Mouse (Mus musculus) liver, adult 2 months (tissue): Measurements from ENCODE around the gene Lrig1. TPM values are rescaled to one million over a fixed set of nuclear protein-coding genes. Genes with fewer than 3 reads are reported as not detected.
A peak's percentile ranks its signal among the peaks of the same experiment; 100 is the strongest.
"Not testable (repeated sequence)": the region's sequence is repeated elsewhere in the genome, so short reads cannot be mapped to it uniquely, and the experiment has no call there.

Experiments
- DNase-seq: peaks from one replicate; pipeline ENCODE4 v3.0.0-alpha.2; 2011; ENCODE audit warnings: low read depth, low spot score; ENCODE audit errors: extremely low read depth
- H3K27ac ChIP-seq: fragments of 200-500 bp; replicated peaks from 2 replicates; pipeline ENCODE4 v1.5.1; 2012; ENCODE audit warnings: low read depth, mild to moderate bottlenecking, control low read depth, inconsistent platforms, low read length; ENCODE audit not compliant: insufficient read depth
- H3K27me3 ChIP-seq: fragments of 200-500 bp; 2 replicates; pipeline ENCODE4 v1.6.1; 2012; ENCODE audit warnings: mild to moderate bottlenecking, moderate library complexity, low read length, inconsistent platforms; ENCODE audit not compliant: control insufficient read depth, insufficient read depth
- H3K36me3 ChIP-seq: fragments of 200-500 bp; 2 replicates; pipeline ENCODE4 v1.6.1; 2012; ENCODE audit warnings: low read length, inconsistent platforms; ENCODE audit not compliant: control insufficient read depth, insufficient read depth
- H3K4me1 ChIP-seq: fragments of 200-500 bp; 2 replicates; pipeline ENCODE4 v1.6.1; 2011; ENCODE audit warnings: low read length; ENCODE audit not compliant: control insufficient read depth, insufficient read depth
- H3K4me3 ChIP-seq: fragments of 200-500 bp; 2 replicates; pipeline ENCODE4 v1.5.1; 2011; ENCODE audit warnings: low read depth, mild to moderate bottlenecking, control low read depth, low read length, moderate library complexity; ENCODE audit not compliant: insufficient read depth
- H3K79me2 ChIP-seq: fragments of 200-500 bp; 2 replicates; pipeline ENCODE4 v1.6.1; 2012; ENCODE audit warnings: inconsistent platforms, mild to moderate bottlenecking, low read length, moderate library complexity; ENCODE audit not compliant: control insufficient read depth, insufficient read depth
- H3K9ac ChIP-seq: fragments of 200-500 bp; 2 replicates; pipeline ENCODE4 v1.6.1; 2012; ENCODE audit warnings: low read depth, mild to moderate bottlenecking, control low read depth, inconsistent platforms, low read length
- CTCF ChIP-seq: fragments of 200-500 bp; IDR thresholded peaks from 2 replicates; pipeline ENCODE4 v1.5.1; 2011; ENCODE audit warnings: low read depth, low read length, control low read depth
- POLR2A ChIP-seq: fragments of 200-500 bp; IDR thresholded peaks from 2 replicates; pipeline ENCODE4 v1.6.1; 2011; ENCODE audit warnings: low read length, control low read depth; ENCODE audit not compliant: insufficient read depth; ENCODE audit errors: extremely low read depth
- WGBS: fragments of 180-500 bp; shearing (Covaris S2); methylation state at CpG from one replicate; pipeline ENCODE4 v1.1.7; 2018; 5-methylcytosine and 5-hydroxymethylcytosine counted together
- polyA plus RNA-seq: library from polyadenylated mRNA; depleted of rRNA; stranded (reverse); fragments of >200 nt; gene quantifications from 2 replicates; pipeline ENCODE4 v1.2.3, GENCODE M21; 2012; rRNA removed
- total RNA-seq: library from RNA; depleted of rRNA; stranded (reverse); fragments of >200 nt; gene quantifications from 2 replicates; pipeline ENCODE4 v1.2.3, GENCODE M21; 2014; rRNA removed

Gene Lrig1
- total and polyA plus RNA-seq, 2 experiments: 12.4 to 14.8 TPM

DNA sequence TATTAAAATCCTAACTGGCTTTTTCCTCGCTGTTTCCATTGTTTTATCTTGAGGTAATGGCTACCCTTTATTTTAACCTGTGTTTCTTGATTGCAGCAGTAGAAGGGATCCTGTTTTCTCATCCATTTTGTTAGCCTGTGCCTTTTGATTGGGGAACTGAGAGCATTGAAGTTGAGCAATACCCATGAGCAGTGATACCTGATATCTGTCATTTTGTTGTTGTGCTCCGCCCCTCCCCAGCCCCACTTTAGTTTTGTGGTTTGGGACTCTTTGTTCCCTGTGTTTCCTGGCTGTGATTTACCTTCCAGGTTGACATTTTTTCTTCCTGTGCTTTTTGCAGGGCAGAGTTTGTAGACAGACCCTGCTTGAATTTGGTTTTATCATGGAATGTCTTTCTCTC lies 131.9 kb downstream of the Lrig1 start:
- Histone ChIP-seq H3K4me3 (no peak overlapping the region), H3K4me1 (peaks cover under 1% of the 10 kb centered on the region; the same call in 1 of the 2 replicates), H3K27me3 (no peaks in the 10 kb centered on the region), H3K36me3 (no peaks in the 10 kb centered on the region), H3K27ac (no peak overlapping the region), H3K9ac (no peak overlapping the region), H3K79me2 (no peaks in the 10 kb centered on the region)
- no peak for DNase-seq
- WGBS: 97% methylated on average over 2 of the region's 2 CpGs
- TF ChIP-seq CTCF (no peak), POLR2A (no peak)

DNA sequence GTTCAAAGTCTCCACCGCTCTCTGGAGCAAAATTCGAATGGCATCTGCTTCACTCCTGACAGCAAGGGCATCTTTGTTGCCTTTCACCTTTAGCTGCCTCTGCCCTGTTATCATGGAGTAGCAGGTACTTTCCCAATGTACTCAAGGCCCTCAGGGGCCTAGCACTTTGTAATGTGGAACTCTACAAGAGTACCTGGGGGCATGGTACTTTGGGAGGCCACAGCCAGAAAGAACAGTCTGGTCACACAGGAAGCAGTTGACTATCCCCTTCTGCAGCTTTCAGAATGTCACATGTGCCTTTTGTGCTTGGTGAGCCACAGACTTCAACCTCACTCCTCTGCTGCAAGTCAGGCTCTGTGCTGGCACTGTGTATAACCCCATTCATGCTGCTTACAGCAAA lies 134.2 kb downstream of the Lrig1 start:
- 78% methylated on average over 2 of the region's 2 CpGs for WGBS
- TF ChIP-seq CTCF (no peak), POLR2A (no peak)

DNA sequence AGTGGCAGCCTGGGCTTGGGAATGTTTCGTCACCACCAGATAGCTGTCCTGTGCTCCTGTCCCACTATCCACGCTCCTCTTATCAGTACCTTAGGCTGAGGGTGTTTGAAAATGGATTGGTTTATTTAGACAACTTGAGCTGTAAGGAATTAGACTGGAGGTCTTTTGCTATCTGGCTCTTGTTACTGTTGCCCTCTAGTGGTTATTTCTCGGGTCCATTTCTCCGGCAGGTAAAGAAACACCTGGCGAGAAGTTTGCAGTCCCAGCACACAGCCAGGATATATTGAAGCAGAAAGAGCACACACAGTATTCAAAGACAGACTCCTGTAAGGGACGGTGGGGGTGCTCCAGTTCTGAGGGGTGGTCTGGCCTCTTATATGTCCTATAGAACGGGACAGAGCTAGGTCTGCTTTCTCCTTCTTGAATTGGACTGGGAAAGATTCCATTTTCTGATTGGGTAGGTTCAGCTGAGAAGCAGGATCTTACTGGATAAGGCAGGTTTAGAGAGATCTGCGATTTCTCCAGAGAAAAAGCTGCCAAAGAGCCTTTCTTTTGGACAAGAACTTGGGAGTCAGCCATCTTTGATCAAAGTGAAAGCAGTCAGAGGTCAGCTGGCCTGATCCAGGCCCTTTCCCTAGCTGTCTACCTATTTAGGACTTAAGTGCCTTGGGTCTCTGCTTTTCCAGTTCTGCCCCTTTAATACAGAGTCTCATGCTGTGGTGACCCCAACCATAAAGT lies 136.6 kb downstream of the Lrig1 start:
- no peaks in the 10 kb centered on the region for H3K27me3 ChIP-seq
- H3K4me3 ChIP-seq: peak overlapping the region; percentile 2; the same call in 1 of the 2 replicates
- DNase-seq: peak; percentile 68
- 27% methylated on average over 8 of the region's 8 CpGs for WGBS
- H3K79me2 ChIP-seq: no peaks in the 10 kb centered on the region
- peak overlapping the region; percentile 56 for H3K9ac ChIP-seq
- no peaks in the 10 kb centered on the region for H3K36me3 ChIP-seq
- H3K4me1 ChIP-seq: peaks cover 6% of the 10 kb centered on the region; the same call in 1 of the 2 replicates
- TF ChIP-seq CTCF: peak; percentile 24; the same call in 1 of the 2 replicates
- TF ChIP-seq POLR2A: no peak
- peak overlapping the region; percentile 49 for H3K27ac ChIP-seq

More for the DNA sequence above, 134.2 kb downstream of the Lrig1 start:
- Histone ChIP-seq H3K9ac (no peak overlapping the region), H3K4me1 (peaks cover 3% of the 10 kb centered on the region; the same call in 1 of the 2 replicates), H3K27me3 (no peaks in the 10 kb centered on the region), H3K79me2 (no peaks in the 10 kb centered on the region), H3K36me3 (no peaks in the 10 kb centered on the region), H3K27ac (no peak overlapping the region), H3K4me3 (no peak overlapping the region)
- DNase-seq: no peak

DNA sequence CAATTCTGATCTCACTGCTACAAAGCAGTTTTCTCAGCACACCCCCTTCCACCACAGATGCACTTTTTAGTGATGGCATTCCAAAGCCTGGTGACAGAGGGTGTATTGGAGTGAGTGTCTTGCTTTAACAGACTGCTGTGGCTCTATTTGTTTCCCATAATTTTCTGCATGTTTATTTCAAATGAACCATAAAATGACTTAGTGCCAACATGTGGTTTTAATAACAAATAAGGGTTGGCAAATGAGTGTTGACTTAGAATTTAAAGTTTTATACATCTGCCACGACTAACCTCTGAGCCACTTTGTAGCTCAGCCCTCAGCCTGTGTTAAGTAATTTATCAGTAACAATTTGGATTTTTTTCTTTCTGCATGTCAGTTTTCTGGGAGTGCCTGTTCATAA lies 138.6 kb downstream of the Lrig1 start:
- no peak for DNase-seq
- no peak for TF ChIP-seq POLR2A
- no peak for TF ChIP-seq CTCF
- 66% methylated on average over 1 of the region's 1 CpGs for WGBS
- Histone ChIP-seq H3K36me3 (no peaks in the 10 kb centered on the region), H3K27ac (no peak overlapping the region), H3K9ac (no peak overlapping the region), H3K27me3 (no peaks in the 10 kb centered on the region), H3K4me1 (peaks cover 10% of the 10 kb centered on the region; the same call in 1 of the 2 replicates), H3K79me2 (no peaks in the 10 kb centered on the region), H3K4me3 (no peak overlapping the region)

DNA sequence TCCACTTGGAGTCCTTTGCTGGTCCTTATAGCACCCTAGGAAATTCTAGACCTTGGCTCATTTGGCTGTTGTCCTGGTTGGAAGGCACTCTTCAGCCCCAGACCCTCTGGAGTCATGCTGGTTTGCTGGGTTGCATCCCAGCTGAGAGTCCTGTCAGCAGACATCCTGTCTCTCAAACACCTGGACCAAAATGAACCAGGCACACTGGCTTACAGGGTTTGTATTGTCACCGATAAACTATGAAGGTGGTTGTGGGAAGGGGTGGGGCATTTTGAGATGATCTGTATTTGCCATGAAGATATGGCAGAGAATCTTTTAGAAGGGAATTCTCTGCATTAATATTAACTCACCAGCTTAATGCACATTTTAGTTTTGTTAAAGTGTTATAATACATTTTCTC lies 139.1 kb downstream of the Lrig1 start:
- no peak overlapping the region for H3K27ac ChIP-seq
- H3K27me3 ChIP-seq: no peaks in the 10 kb centered on the region
- H3K4me3 ChIP-seq: no peak overlapping the region
- H3K79me2 ChIP-seq: no peaks in the 10 kb centered on the region
- TF ChIP-seq POLR2A: no peak
- no peak for TF ChIP-seq CTCF
- H3K4me1 ChIP-seq: peaks cover 10% of the 10 kb centered on the region; the same call in 1 of the 2 replicates
- DNase-seq: no peak
- no peaks in the 10 kb centered on the region for H3K36me3 ChIP-seq
- WGBS: 100% methylated on average over 1 of the region's 1 CpGs
- H3K9ac ChIP-seq: no peak overlapping the region

DNA sequence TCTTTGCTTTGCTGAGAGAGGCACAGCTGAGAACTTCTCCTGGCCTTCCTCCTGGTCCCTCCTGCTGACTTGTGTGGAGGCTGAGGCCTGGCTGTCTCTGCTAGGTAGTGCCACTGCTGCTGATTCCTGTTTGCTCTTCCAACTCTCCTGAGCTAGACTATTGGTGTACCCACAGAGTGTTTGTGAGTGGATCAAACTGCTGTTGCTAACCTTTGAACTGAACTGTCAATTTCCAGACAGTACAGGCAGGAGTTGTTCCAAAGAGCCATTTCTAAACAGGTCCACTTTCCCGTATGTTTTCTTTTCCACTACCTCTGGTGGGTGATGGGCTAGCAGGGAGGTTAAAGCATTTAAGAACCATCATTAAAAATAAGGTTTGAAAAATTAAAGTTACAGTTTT lies 141.4 kb downstream of the Lrig1 start:
- not testable (repeated sequence) for H3K4me3 ChIP-seq, H3K27me3 ChIP-seq, H3K4me1 ChIP-seq, H3K79me2 ChIP-seq, H3K36me3 ChIP-seq
- peak; percentile 93 for DNase-seq
- WGBS: 19% methylated on average over 1 of the region's 1 CpGs
- Histone ChIP-seq H3K27ac (peak overlapping the region; percentile 85), H3K9ac (0 out of 2 replicates have a peak overlapping the region, but pooled peaks have one; percentile 31)

Other genes with a start within 250 kb of the Lrig1 start
- 5.7 and 6.5 TPM in 2 replicates for gene Slc25a26, start 199.8 kb downstream of the Lrig1 start, total RNA-seq
- 7.9 and 9.7 TPM in 2 replicates for gene Slc25a26, start 199.8 kb downstream of the Lrig1 start, polyA plus RNA-seq